Mouse (Mus musculus): ENCODE measurements at regions not wholly inside any gene's neighbourhood (a gene's known extent, or its start where the extent isn't known, plus 50 kb on each side); places are given as distances from the start of the nearest gene placed in this dataset.
A peak's percentile ranks its signal among the peaks of the same experiment; 100 is the strongest.

- DNase-seq, result peak; percentile 47
Measured at GRCm38 (mm10) chrX:151708055-151708670, 92.4 kb upstream of the Huwe1 start.
